Mouse (Mus musculus) urinary bladder, postnatal 4 days (tissue): ENCODE data around the gene Padi1.

Experiments
- DNase-seq, 2 experiments: peaks; one replicate each; pipeline ENCODE4 v3.0.0; 2021 to 2022; ENCODE audit warnings: low spot score in 2 of 2

The Padi1 gene

GRCm38 (mm10) chr4:140862036-140862650 is 16.6 kb upstream of the Padi1 start:
- DNase-seq: no peak

GRCm38 (mm10) chr4:140860767-140861147 is 15.2 kb upstream of the Padi1 start:
- no peak for DNase-seq

- DNase-seq: no peak
Measured at GRCm38 (mm10) chr4:140860125-140860766, 14.7 kb upstream of the Padi1 start.

- no peak for DNase-seq
Measured at GRCm38 (mm10) chr4:140859291-140859690, 13.7 kb upstream of the Padi1 start.

- no peak for DNase-seq
Measured at GRCm38 (mm10) chr4:140857813-140858212, 12.2 kb upstream of the Padi1 start.

GRCm38 (mm10) chr4:140857041-140857440 is 11.5 kb upstream of the Padi1 start:
- no peak for DNase-seq

GRCm38 (mm10) chr4:140855151-140855550 is 9.6 kb upstream of the Padi1 start:
- DNase-seq: no peak

GRCm38 (mm10) chr4:140854455-140854864 is 8.9 kb upstream of the Padi1 start:
- DNase-seq: no peak

- no peak for DNase-seq
Measured at GRCm38 (mm10) chr4:140853626-140854025, 8.0 kb upstream of the Padi1 start.

- DNase-seq: no peak
Measured at GRCm38 (mm10) chr4:140849310-140849709, 3.7 kb upstream of the Padi1 start.

GRCm38 (mm10) chr4:140844991-140845390 is 587 bp downstream of the Padi1 start:
- no peak for DNase-seq

GRCm38 (mm10) chr4:140843670-140844280 is 1.8 kb downstream of the Padi1 start:
- DNase-seq: no peak

GRCm38 (mm10) chr4:140842909-140843308 is 2.7 kb downstream of the Padi1 start:
- no peak for DNase-seq

GRCm38 (mm10) chr4:140837879-140838278 is 7.7 kb downstream of the Padi1 start:
- no peak for DNase-seq

GRCm38 (mm10) chr4:140836208-140836866 is 9.2 kb downstream of the Padi1 start:
- no peak for DNase-seq

GRCm38 (mm10) chr4:140835682-140836081 is 9.9 kb downstream of the Padi1 start:
- no peak for DNase-seq

- DNase-seq: no peak
Measured at GRCm38 (mm10) chr4:140834327-140834934, 11.1 kb downstream of the Padi1 start.

- DNase-seq: no peak
Measured at GRCm38 (mm10) chr4:140832821-140833220, 12.8 kb downstream of the Padi1 start.

- DNase-seq: no peak
Measured at GRCm38 (mm10) chr4:140831808-140832207, 13.8 kb downstream of the Padi1 start.

GRCm38 (mm10) chr4:140827237-140827636 is 18.3 kb downstream of the Padi1 start:
- DNase-seq: no peak

GRCm38 (mm10) chr4:140825942-140826341 is 19.6 kb downstream of the Padi1 start:
- no peak for DNase-seq

GRCm38 (mm10) chr4:140821988-140822387 is 23.6 kb downstream of the Padi1 start:
- no peak for DNase-seq
